Mouse (Mus musculus) lung, adult 2 months (tissue): ENCODE results near the gene Tox2.

Experiments
- CTCF ChIP-seq: fragments of 200-500 bp; IDR thresholded peaks from 2 replicates; pipeline ENCODE4 v1.5.1; 2011; ENCODE audit warnings: mild to moderate bottlenecking, low read length, control low read depth; ENCODE audit not compliant: insufficient read depth
- POLR2A ChIP-seq: fragments of 200-500 bp; IDR thresholded peaks from 2 replicates; pipeline ENCODE4 v1.6.1; 2011; ENCODE audit warnings: low read depth, mild to moderate bottlenecking, control low read depth, low read length, borderline replicate concordance; ENCODE audit errors: extremely low read depth

DNA sequence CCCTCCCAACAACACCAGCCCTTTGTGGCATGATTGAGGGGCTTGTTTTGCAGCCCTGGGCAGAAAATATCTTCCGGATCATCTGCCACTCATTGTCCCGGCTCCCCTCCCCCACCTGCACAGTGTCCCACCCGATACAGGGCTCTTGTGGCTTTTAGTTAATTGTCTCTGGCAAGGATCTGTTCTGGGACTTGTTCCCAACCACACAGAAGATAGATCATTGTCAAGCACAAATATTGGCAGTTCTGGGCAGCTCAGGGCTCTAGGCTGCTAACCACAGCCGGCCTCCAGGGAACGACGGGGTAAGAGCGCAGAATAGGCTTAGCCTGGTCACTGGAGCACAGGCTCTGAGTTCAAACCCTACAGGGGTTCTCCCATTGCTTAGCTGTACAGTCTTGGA is 33.1 kb downstream of the Tox2 start:
- TF ChIP-seq POLR2A, result no peak
- no peak for TF ChIP-seq CTCF
